8 mouse cellular contexts compared by ENCODE assay signal in genomic region chr17:26946567-26946966, GRCm38 (mm10). TPM values are rescaled to one million over a fixed set of nuclear protein-coding genes. Genes with fewer than 3 reads are reported as not detected.
DNase-seq lines count a peak whose midpoint lies in the region; ATAC-seq and TF ChIP-seq lines count a peak whose summit lies in the region.

No protein-coding gene starts in this region.

- peak overlapping the region; percentile 80 for H3K4me2 ChIP-seq in liver, embryonic 13.5 days
- H3K4me2 ChIP-seq in neural tube, embryonic 11.5 days (ENCODE audit: low read depth), result peak overlapping the region; percentile 78

- peak; percentile 48 for DNase-seq in thymus, postnatal 14 days
- no peak for DNase-seq in thymus, postnatal 0 days (ENCODE audit: low spot score)
- DNase-seq in embryonic facial prominence, embryonic 10.5 days (ENCODE audit: low spot score), result peak; percentile 77
- DNase-seq in heart, adult 8-10 months (ENCODE audit: low spot score), result peak; percentile 75
- DNase-seq in kidney, adult 2 months, result peak; percentile 91
- DNase-seq in liver, embryonic 13.5 days, result peak; percentile 50
- DNase-seq in neural tube, embryonic 11.5 days (ENCODE audit: low spot score), result peak; percentile 58
- peak; percentile 75 for DNase-seq in testis, postnatal 14 days (ENCODE audit: low spot score)

- peak; percentile 30 for ATAC-seq in liver, embryonic 13.5 days (ENCODE audit: low read depth)
- ATAC-seq in neural tube, embryonic 11.5 days (ENCODE audit: insufficient read depth, low FRiP score, low TSS enrichment), result peak; percentile 22; the same call in 1 of the 2 replicates

- peak; percentile 26 for TF ChIP-seq CTCF in kidney, adult 2 months (conservative IDR thresholded peaks at IDR 0.05; ENCODE audit: insufficient read depth, insufficient read length, low read depth, low read length)

- H3K27ac ChIP-seq in embryonic facial prominence, embryonic 10.5 days (replicated peaks), result peak overlapping the region; percentile 84
- H3K27ac ChIP-seq in kidney, adult 2 months (ENCODE audit: insufficient read depth, low read depth, low read length), result peak overlapping the region; percentile 36
- peak overlapping the region; percentile 21; the same call in 1 of the 2 replicates for H3K27ac ChIP-seq in liver, embryonic 13.5 days
- 0 out of 2 replicates have a peak overlapping the region, but pooled peaks have one; percentile 27 for H3K27ac ChIP-seq in neural tube, embryonic 11.5 days (ENCODE audit: low read depth, low read length)

- peak overlapping the region; percentile 73 for H3K9ac ChIP-seq in liver, embryonic 13.5 days
- H3K9ac ChIP-seq in neural tube, embryonic 11.5 days (ENCODE audit: low read length), result peak overlapping the region; percentile 49

- peak; percentile 42 for TF ChIP-seq POLR2A in kidney, adult 2 months (IDR thresholded peaks at IDR 0.05; ENCODE audit: low read depth, low read length)

- no peaks in the 10 kb centered on the region for H3K9me3 ChIP-seq in embryonic facial prominence, embryonic 10.5 days
- no peaks in the 10 kb centered on the region for H3K9me3 ChIP-seq in liver, embryonic 13.5 days (replicated peaks)
- H3K9me3 ChIP-seq in neural tube, embryonic 11.5 days (ENCODE audit: control insufficient read depth, low read length), result no peaks in the 10 kb centered on the region

- H3K36me3 ChIP-seq in embryonic facial prominence, embryonic 10.5 days (replicated peaks), result peaks cover 7% of the 10 kb centered on the region
- H3K36me3 ChIP-seq in kidney, adult 2 months (ENCODE audit: control insufficient read depth, insufficient read depth, low read length), result no peaks in the 10 kb centered on the region
- no peaks in the 10 kb centered on the region for H3K36me3 ChIP-seq in liver, embryonic 13.5 days
- H3K36me3 ChIP-seq in neural tube, embryonic 11.5 days (ENCODE audit: control insufficient read depth, insufficient read depth, low read length), result no peaks in the 10 kb centered on the region

- peaks cover 81% of the 10 kb centered on the region for H3K4me1 ChIP-seq in embryonic facial prominence, embryonic 10.5 days
- peaks cover 4% of the 10 kb centered on the region; the same call in 1 of the 2 replicates for H3K4me1 ChIP-seq in kidney, adult 2 months (ENCODE audit: control insufficient read depth, insufficient read depth, low read length)
- H3K4me1 ChIP-seq in liver, embryonic 13.5 days (replicated peaks), result peaks cover 67% of the 10 kb centered on the region
- peaks cover 42% of the 10 kb centered on the region for H3K4me1 ChIP-seq in neural tube, embryonic 11.5 days (ENCODE audit: control insufficient read depth, insufficient read depth, low read length)

- H3K4me3 ChIP-seq in embryonic facial prominence, embryonic 10.5 days, result peak overlapping the region; percentile 66
- H3K4me3 ChIP-seq in kidney, adult 2 months (ENCODE audit: insufficient read depth, low read depth, low read length), result peak overlapping the region; percentile 60
- H3K4me3 ChIP-seq in liver, embryonic 13.5 days (replicated peaks), result peak overlapping the region; percentile 50
- H3K4me3 ChIP-seq in neural tube, embryonic 11.5 days (ENCODE audit: low read depth, low read length), result peak overlapping the region; percentile 36

- peaks cover 27% of the 10 kb centered on the region for H3K27me3 ChIP-seq in embryonic facial prominence, embryonic 10.5 days (replicated peaks; ENCODE audit: low read depth, poor library complexity, severe bottlenecking)
- H3K27me3 ChIP-seq in kidney, adult 2 months (replicated peaks; ENCODE audit: control insufficient read depth, insufficient read depth, low read length), result no peaks in the 10 kb centered on the region
- H3K27me3 ChIP-seq in liver, embryonic 13.5 days, result peaks cover 24% of the 10 kb centered on the region
- H3K27me3 ChIP-seq in neural tube, embryonic 11.5 days (ENCODE audit: control insufficient read depth, insufficient read depth, low read length), result no peaks in the 10 kb centered on the region

- under 1% methylated on average over 37 of the region's 37 CpGs for WGBS in embryonic facial prominence, embryonic 10.5 days
- WGBS in kidney, adult 2 months, result under 1% methylated on average over 35 of the region's 37 CpGs
- WGBS in liver, embryonic 13.5 days (ENCODE audit: insufficient replicate concordance), result 4% methylated on average over 37 of the region's 37 CpGs
- WGBS in neural tube, embryonic 11.5 days, result 0% methylated on average over 35 of the region's 37 CpGs

RNA-seq across cellular contexts. Expression of gene Syngap1, which starts 5.5 kb away (rescaled TPM):
- polyA plus RNA-seq in thymus, postnatal 0 days (2015; fragmentation: Nextera tagmentation; extraction: Ambion mirVana), result 0.21 TPM in 2 replicates
- polyA plus RNA-seq in embryonic facial prominence, embryonic 10.5 days (2016; fragmentation: Nextera tagmentation; extraction: Ambion mirVana), result 1.4 and 1.6 TPM in 2 replicates
- total RNA-seq in heart, adult 8-10 months (2022), result 1 to 10 TPM; 3.6 to 5.2 (median 4.7) TPM
- 14.8 and 16.8 TPM in 2 replicates for polyA plus RNA-seq in kidney, adult 2 months (2012; rRNA removed)
- polyA plus RNA-seq in liver, embryonic 13.5 days (2015; fragmentation: Nextera tagmentation; extraction: Ambion mirVana), result 0.25 and 0.44 TPM in 2 replicates
- 2.6 and 2.8 TPM in 2 replicates for polyA plus RNA-seq in neural tube, embryonic 11.5 days (2014; fragmentation: Nextera tagmentation; extraction: Ambion mirVana)

RNA-seq across cellular contexts. Expression of gene Cuta, which starts 7.2 kb away (rescaled TPM):
- polyA plus RNA-seq in thymus, postnatal 0 days (2015; fragmentation: Nextera tagmentation; extraction: Ambion mirVana), result 237 and 241 TPM in 2 replicates
- polyA plus RNA-seq in embryonic facial prominence, embryonic 10.5 days (2016; fragmentation: Nextera tagmentation; extraction: Ambion mirVana), result 176 and 182 TPM in 2 replicates
- total RNA-seq in heart, adult 8-10 months (2022), result 10 to 100 TPM; 91.9 to 98.0 (median 95.8) TPM
- polyA plus RNA-seq in kidney, adult 2 months (2012; rRNA removed), result 145 and 183 TPM in 2 replicates
- polyA plus RNA-seq in liver, embryonic 13.5 days (2015; fragmentation: Nextera tagmentation; extraction: Ambion mirVana), result 111 and 118 TPM in 2 replicates
- polyA plus RNA-seq in neural tube, embryonic 11.5 days (2014; fragmentation: Nextera tagmentation; extraction: Ambion mirVana), result 136 and 138 TPM in 2 replicates

RNA-seq across cellular contexts. Expression of gene Phf1, which starts 13.7 kb away (rescaled TPM):
- polyA plus RNA-seq in thymus, postnatal 0 days (2015; fragmentation: Nextera tagmentation; extraction: Ambion mirVana), result 8.5 and 9.3 TPM in 2 replicates
- polyA plus RNA-seq in embryonic facial prominence, embryonic 10.5 days (2016; fragmentation: Nextera tagmentation; extraction: Ambion mirVana), result 3.8 and 4.7 TPM in 2 replicates
- total RNA-seq in heart, adult 8-10 months (2022), result 10 to 100 TPM; 15.4 to 20.7 (median 16.1) TPM
- polyA plus RNA-seq in kidney, adult 2 months (2012; rRNA removed), result 41.2 and 52.0 TPM in 2 replicates
- 1.4 and 1.6 TPM in 2 replicates for polyA plus RNA-seq in liver, embryonic 13.5 days (2015; fragmentation: Nextera tagmentation; extraction: Ambion mirVana)
- 5.8 and 6.4 TPM in 2 replicates for polyA plus RNA-seq in neural tube, embryonic 11.5 days (2014; fragmentation: Nextera tagmentation; extraction: Ambion mirVana)

RNA-seq across cellular contexts. Expression of gene Zbtb9, which starts 26.4 kb away (rescaled TPM):
- 21.1 and 24.0 TPM in 2 replicates for polyA plus RNA-seq in thymus, postnatal 0 days (2015; fragmentation: Nextera tagmentation; extraction: Ambion mirVana)
- polyA plus RNA-seq in embryonic facial prominence, embryonic 10.5 days (2016; fragmentation: Nextera tagmentation; extraction: Ambion mirVana), result 20.1 and 20.6 TPM in 2 replicates
- total RNA-seq in heart, adult 8-10 months (2022), result 1 to 10 TPM in 3 of 4 experiments, not detected in 1; 1.5 to 3.4 (median 2.2) TPM
- polyA plus RNA-seq in kidney, adult 2 months (2012; rRNA removed), result 6.5 and 10.0 TPM in 2 replicates
- polyA plus RNA-seq in liver, embryonic 13.5 days (2015; fragmentation: Nextera tagmentation; extraction: Ambion mirVana), result 6.3 and 7.0 TPM in 2 replicates
- polyA plus RNA-seq in neural tube, embryonic 11.5 days (2014; fragmentation: Nextera tagmentation; extraction: Ambion mirVana), result 13.5 and 14.1 TPM in 2 replicates

RNA-seq across cellular contexts. Expression of gene Kifc5b, which starts 29.7 kb away (rescaled TPM):
- 4.2 and 5.8 TPM in 2 replicates for polyA plus RNA-seq in thymus, postnatal 0 days (2015; fragmentation: Nextera tagmentation; extraction: Ambion mirVana)
- polyA plus RNA-seq in embryonic facial prominence, embryonic 10.5 days (2016; fragmentation: Nextera tagmentation; extraction: Ambion mirVana), result 11.6 and 12.1 TPM in 2 replicates
- total RNA-seq in heart, adult 8-10 months (2022), result under 1 TPM; 0.29 to 0.81 (median 0.48) TPM
- 1.3 and 1.5 TPM in 2 replicates for polyA plus RNA-seq in kidney, adult 2 months (2012; rRNA removed)
- 4.7 and 5.2 TPM in 2 replicates for polyA plus RNA-seq in liver, embryonic 13.5 days (2015; fragmentation: Nextera tagmentation; extraction: Ambion mirVana)
- 5.6 and 5.8 TPM in 2 replicates for polyA plus RNA-seq in neural tube, embryonic 11.5 days (2014; fragmentation: Nextera tagmentation; extraction: Ambion mirVana)

Comparison
In these comparisons a context has a peak if more than half of its experiments do, and no peak if none do; other contexts are left out.
1. H3K27ac ChIP-seq: peak in every context shown above with its lines; median percentile 84 in embryonic facial prominence, embryonic 10.5 days; 36 in kidney, adult 2 months; 27 in neural tube, embryonic 11.5 days; 21 in liver, embryonic 13.5 days.